Mouse (Mus musculus) adrenal gland (tissue): ENCODE measurements around the gene Pithd1.

ENCODE experiments used
- intact Hi-C: fragments of 180-260 bp; cut with DNase I; formaldehyde crosslinking; loops from one replicate; pipeline ENCODE4 v1.15.1; 2025
- long read RNA-seq, 2 experiments: library from polyadenylated mRNA; unstranded; transcript quantifications; one replicate each; pipeline ENCODE4 v2.0.0; 2020; ENCODE audit warnings: borderline replicate concordance in 1 of 2; ENCODE audit not compliant: insufficient replicate concordance in 1 of 2

Gene Pithd1
- long read RNA-seq, experiment 1, transcript Pithd1-201 (6 exons, 1,700 nt) = major isoform, 62 of 65 reads
- long read RNA-seq, experiment 1, partial matches to known transcripts = 0 of 65 reads
- long read RNA-seq, experiment 1, other reads (novel, unspliced or antisense) = 2 of 65 reads
- long read RNA-seq, experiment 2, transcript Pithd1-201 (6 exons, 1,700 nt) = major isoform, 93 of 100 reads
- long read RNA-seq, experiment 2, partial matches to known transcripts = 2 of 100 reads
- long read RNA-seq, experiment 2, other reads (novel, unspliced or antisense) = 3 of 100 reads

GRCm38 (mm10) chr4:135986943-135987710, at the start of gene Pithd1:
Gene Pithd1 (minus strand): TSS chr4:135987264.
- intact Hi-C loops = loop anchor here (10.0 kb wide), 1 partner anchor 298 kb away; the partner anchor contains the start of gene Zfp46

GRCm38 (mm10) chr4:136035078-136035477, 48.0 kb upstream of the Pithd1 start:
- intact Hi-C loops = no loop called here

- intact Hi-C loops = no loop called here
Measured at GRCm38 (mm10) chr4:136033231-136033630, 46.2 kb upstream of the Pithd1 start.

GRCm38 (mm10) chr4:136030968-136031909, 44.2 kb upstream of the Pithd1 start:
- intact Hi-C loops = no loop called here

- intact Hi-C loops = no loop called here
Measured at GRCm38 (mm10) chr4:136028689-136029088, 41.6 kb upstream of the Pithd1 start.

- intact Hi-C loops = no loop called here
Measured at GRCm38 (mm10) chr4:136028132-136028564, 41.1 kb upstream of the Pithd1 start.

GRCm38 (mm10) chr4:136027416-136028131, 40.5 kb upstream of the Pithd1 start:
- intact Hi-C loops = no loop called here

GRCm38 (mm10) chr4:136025350-136025749, 38.3 kb upstream of the Pithd1 start:
- intact Hi-C loops = no loop called here

GRCm38 (mm10) chr4:136022924-136023323, 35.9 kb upstream of the Pithd1 start:
- intact Hi-C loops = no loop called here

- intact Hi-C loops = loop anchor here (2.0 kb wide), 1 partner anchor 31 kb away; the partner anchor contains the start of gene Rpl11
Measured at GRCm38 (mm10) chr4:136021549-136022047, 34.5 kb upstream of the Pithd1 start, which contains the start of gene Eloa. Gene Eloa (minus strand): TSS chr4:136021763.

GRCm38 (mm10) chr4:136020743-136021548, 33.9 kb upstream of the Pithd1 start:
- intact Hi-C loops = loop anchor here (2.0 kb wide), 1 partner anchor 32 kb away; the partner anchor contains the start of gene Rpl11

GRCm38 (mm10) chr4:136016059-136016602, 29.1 kb upstream of the Pithd1 start:
- intact Hi-C loops = no loop called here

GRCm38 (mm10) chr4:136010586-136010985, 23.5 kb upstream of the Pithd1 start:
- intact Hi-C loops = no loop called here

- intact Hi-C loops = no loop called here
Measured at GRCm38 (mm10) chr4:136008782-136009447, 21.9 kb upstream of the Pithd1 start.

- intact Hi-C loops = no loop called here
Measured at GRCm38 (mm10) chr4:136006821-136007220, 19.8 kb upstream of the Pithd1 start.

GRCm38 (mm10) chr4:136004921-136005320, 17.9 kb upstream of the Pithd1 start:
- intact Hi-C loops = no loop called here

- intact Hi-C loops = no loop called here
Measured at GRCm38 (mm10) chr4:136004107-136004675, 17.1 kb upstream of the Pithd1 start.

- intact Hi-C loops = no loop called here
Measured at GRCm38 (mm10) chr4:135995118-135995517, 8.1 kb upstream of the Pithd1 start.
